Comparison of ENCODE assay signal across 11 mouse cellular contexts in the genomic region with DNA sequence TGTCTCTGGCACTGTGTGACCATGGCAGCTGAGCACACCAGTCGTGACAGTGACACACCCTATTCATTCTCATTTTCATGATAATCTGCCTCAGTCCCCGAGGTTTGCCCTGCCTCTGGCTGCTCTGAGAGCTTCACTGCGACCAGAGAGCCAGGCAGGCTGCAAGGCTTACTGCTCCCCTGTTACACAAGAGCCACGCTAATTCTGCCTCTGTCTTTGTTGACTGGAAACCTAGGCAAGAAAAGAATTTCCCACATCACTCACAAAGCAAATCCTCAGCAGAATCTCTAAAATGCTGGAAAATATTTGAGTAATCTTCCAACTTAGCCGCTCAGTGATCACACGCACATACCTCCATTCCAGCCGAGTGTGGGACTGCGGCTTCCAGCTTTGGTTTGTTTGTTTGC.
DNase-seq lines count a peak whose midpoint lies in the region; ATAC-seq and TF ChIP-seq lines count a peak whose summit lies in the region.
"Had no signal": no experiment of that assay in that cellular context is flagged by ENCODE, and none has a peak within 500 bp of the region (broad histone marks: within the 10 kb centered on the region; RNA-seq: fewer than 3 reads in every experiment).

No protein-coding gene starts in this region.

- peak overlapping the region; percentile 9; the same call in 1 of the 2 replicates for H3K27ac ChIP-seq in embryonic facial prominence, embryonic 14.5 days (replicated peaks; ENCODE audit: low read depth, low read length)
- H3K27ac ChIP-seq in midbrain, embryonic 13.5 days: peak overlapping the region; percentile 27; the same call in 1 of the 2 replicates
- H3K27ac ChIP-seq in thymus, adult 2 months (ENCODE audit: control insufficient read depth, insufficient read depth, low read length): no peak overlapping the region

- H3K27me3 ChIP-seq in embryonic facial prominence, embryonic 14.5 days (replicated peaks; ENCODE audit: control insufficient read depth, insufficient read depth, low read length): no peaks in the 10 kb centered on the region
- 0 out of 2 replicates have a peak, but pooled peaks cover 8% of the 10 kb centered on the region for H3K27me3 ChIP-seq in midbrain, embryonic 13.5 days
- no peaks in the 10 kb centered on the region for H3K27me3 ChIP-seq in thymus, adult 2 months (ENCODE audit: control insufficient read depth, insufficient read depth, low read length)

- peaks cover 8% of the 10 kb centered on the region for H3K4me1 ChIP-seq in embryonic facial prominence, embryonic 14.5 days (ENCODE audit: control insufficient read depth, insufficient read depth, low read length)
- peaks cover 17% of the 10 kb centered on the region for H3K4me1 ChIP-seq in midbrain, embryonic 13.5 days (replicated peaks)
- peaks cover 5% of the 10 kb centered on the region for H3K4me1 ChIP-seq in thymus, adult 2 months (replicated peaks; ENCODE audit: control insufficient read depth, insufficient read depth, low read length)

- intact Hi-C loops in gastrocnemius, postnatal 14 days (cut with DNase I; ENCODE audit: low total_unique reads): no loop called here

- H3K9ac ChIP-seq in embryonic facial prominence, embryonic 14.5 days (ENCODE audit: low read depth, low read length): no peak overlapping the region
- H3K9ac ChIP-seq in midbrain, embryonic 13.5 days (replicated peaks): no peak overlapping the region

- WGBS in embryonic facial prominence, embryonic 14.5 days: 16% methylated on average over 8 of the region's 8 CpGs
- 32% methylated on average over 8 of the region's 8 CpGs for WGBS in midbrain, embryonic 13.5 days
- WGBS in thymus, adult 2 months: 73% methylated on average over 8 of the region's 8 CpGs

- no peaks in the 10 kb centered on the region for H3K36me3 ChIP-seq in embryonic facial prominence, embryonic 14.5 days (ENCODE audit: control insufficient read depth, insufficient read depth, low read length)
- no peaks in the 10 kb centered on the region for H3K36me3 ChIP-seq in midbrain, embryonic 13.5 days
- H3K36me3 ChIP-seq in thymus, adult 2 months (ENCODE audit: control insufficient read depth, insufficient read depth, low read length): no peaks in the 10 kb centered on the region

- ATAC-seq in embryonic facial prominence, embryonic 14.5 days (ENCODE audit: low read depth): peak; percentile 84
- peak; percentile 65; the same call in 1 of the 2 replicates for ATAC-seq in midbrain, embryonic 13.5 days

- no peak overlapping the region for H3K4me3 ChIP-seq in embryonic facial prominence, embryonic 14.5 days (ENCODE audit: low read depth, low read length)
- H3K4me3 ChIP-seq in midbrain, embryonic 13.5 days (replicated peaks): no peak overlapping the region
- H3K4me3 ChIP-seq in thymus, adult 2 months (ENCODE audit: control insufficient read depth, insufficient read depth, low read length): no peak overlapping the region

- DNase-seq in kidney, adult 18-20 months: peak; percentile 24
- DNase-seq in kidney, adult 11 months: no peak
- DNase-seq in embryonic facial prominence, embryonic 14.5 days (ENCODE audit: low spot score): peak; percentile 80
- DNase-seq in kidney, adult 9 months: peak; percentile 23
- no peak for DNase-seq in thymus, adult 2 months
- DNase-seq in cerebellum, adult 18-20 months: no peak
- no peak for DNase-seq in gastrocnemius, postnatal 14 days
- DNase-seq: gastrocnemius, postnatal 25 days; layer of hippocampus, adult 9-11 months; thymus, postnatal 14 days had no signal

- H3K9me3 ChIP-seq in embryonic facial prominence, embryonic 14.5 days (ENCODE audit: control insufficient read depth, low read length): no peaks in the 10 kb centered on the region
- H3K9me3 ChIP-seq in midbrain, embryonic 13.5 days: no peaks in the 10 kb centered on the region

- TF ChIP-seq POLR2A in thymus, adult 2 months (IDR thresholded peaks at IDR 0.05; ENCODE audit: control insufficient read depth, extremely low read depth, insufficient read depth, low read length, poor library complexity): no peak

- H3K4me2 ChIP-seq in embryonic facial prominence, embryonic 14.5 days (ENCODE audit: low read depth, low read length): no peak overlapping the region
- H3K4me2 ChIP-seq in midbrain, embryonic 13.5 days (replicated peaks): no peak overlapping the region

- TF ChIP-seq CTCF in thymus, adult 2 months (IDR thresholded peaks at IDR 0.05; ENCODE audit: borderline replicate concordance, control insufficient read depth, extremely low read depth, insufficient read depth, low read length, poor library complexity): no peak

Comparison
In these comparisons a context has a peak if more than half of its experiments do, and no peak if none do; other contexts are left out.
1. DNase-seq: peak in kidney, adult 18-20 months (single experiment), embryonic facial prominence, embryonic 14.5 days (single experiment) and kidney, adult 9 months (single experiment); none in kidney, adult 11 months (single experiment), thymus, adult 2 months (single experiment), cerebellum, adult 18-20 months (0 of 2) and gastrocnemius, postnatal 14 days (single experiment).